Mouse (Mus musculus) embryonic facial prominence, embryonic 14.5 days (tissue): ENCODE data around the gene Lilrb4a. TPM values are rescaled to one million over a fixed set of nuclear protein-coding genes. Genes with fewer than 3 reads are reported as not detected.
"Not testable (repeated sequence)": the region's sequence is repeated elsewhere in the genome, so short reads cannot be mapped to it uniquely, and the experiment has no call there.

ENCODE experiments used
- ATAC-seq: fragments of 200-750 bp; cut with Nextera tagmentation; 2 replicates; pipeline ENCODE4 v1.8.0; 2017; ENCODE audit warnings: low read depth, moderate number of reproducible peaks, moderate TSS enrichment
- DNase-seq: peaks from one replicate; pipeline ENCODE4 v3.0.0-alpha.2; 2015; ENCODE audit warnings: low spot score
- H3K27ac ChIP-seq: fragments of 300-500 bp; sonication (generic); replicated peaks from 2 replicates; pipeline ENCODE4 v1.5.1; 2014; ENCODE audit warnings: low read depth, mild to moderate bottlenecking, low read length, moderate library complexity
- H3K27me3 ChIP-seq: fragments of 300-500 bp; sonication (generic); replicated peaks from 2 replicates; pipeline ENCODE4 v1.6.1; 2014; ENCODE audit warnings: low read length; ENCODE audit not compliant: control insufficient read depth, insufficient read depth
- H3K36me3 ChIP-seq: fragments of 300-500 bp; sonication (generic); 2 replicates; pipeline ENCODE4 v1.6.1; 2014; ENCODE audit warnings: low read length, mixed read lengths; ENCODE audit not compliant: control insufficient read depth, insufficient read depth
- H3K4me1 ChIP-seq: fragments of 300-500 bp; sonication (generic); 2 replicates; pipeline ENCODE4 v1.6.1; 2014; ENCODE audit warnings: antibody characterized with exemption, low read length; ENCODE audit not compliant: control insufficient read depth, insufficient read depth
- H3K4me2 ChIP-seq: fragments of 300-500 bp; sonication (generic); 2 replicates; pipeline ENCODE4 v1.6.1; 2014; ENCODE audit warnings: low read depth, mild to moderate bottlenecking, low read length, moderate library complexity, mixed read lengths
- H3K4me3 ChIP-seq: fragments of 300-500 bp; sonication (generic); 2 replicates; pipeline ENCODE4 v1.5.1; 2014; ENCODE audit warnings: low read depth, mild to moderate bottlenecking, low read length
- H3K9ac ChIP-seq: fragments of 300-500 bp; sonication (generic); 2 replicates; pipeline ENCODE4 v1.6.1; 2014; ENCODE audit warnings: low read depth, mild to moderate bottlenecking, low read length, moderate library complexity, mixed read lengths
- H3K9me3 ChIP-seq: fragments of 300-500 bp; sonication (generic); 2 replicates; pipeline ENCODE4 v1.6.1; 2016; ENCODE audit warnings: low read length; ENCODE audit not compliant: control insufficient read depth
- WGBS: fragments of 180-500 bp; shearing (Covaris S2); extraction: QIAGEN DNeasy Blood & Tissue Kit; methylation state at CpG from one replicate; pipeline ENCODE4 v1.1.7; 2014; 5-methylcytosine and 5-hydroxymethylcytosine counted together
- polyA plus RNA-seq: library from polyadenylated mRNA; unstranded; fragments of >200 nt; fragmentation: Nextera tagmentation; extraction: Ambion mirVana; gene quantifications from 2 replicates; pipeline ENCODE4 v1.2.1, GENCODE M21; 2014

The Lilrb4a gene
- 5.1 and 5.6 TPM in 2 replicates for polyA plus RNA-seq

GRCm38 (mm10) chr10:51490691-51491090 is at the start of gene Lilrb4a:
TSS of gene Lilrb4a (plus strand) at chr10:51490956.
- H3K36me3 ChIP-seq, H3K9ac ChIP-seq, H3K4me1 ChIP-seq, H3K27ac ChIP-seq, H3K4me2 ChIP-seq, DNase-seq, H3K27me3 ChIP-seq, H3K4me3 ChIP-seq, H3K9me3 ChIP-seq, ATAC-seq: not testable (repeated sequence)
- no CpG with 5 or more reads among the region's 2 CpGs for WGBS

GRCm38 (mm10) chr10:51451610-51452009 is 39.1 kb upstream of the Lilrb4a start:
- H3K9ac ChIP-seq = no peak overlapping the region
- no peaks in the 10 kb centered on the region for H3K9me3 ChIP-seq
- H3K27me3 ChIP-seq = no peaks in the 10 kb centered on the region
- H3K4me1 ChIP-seq = no peaks in the 10 kb centered on the region
- H3K27ac ChIP-seq = no peak overlapping the region
- ATAC-seq (no peak), DNase-seq (no peak)
- H3K4me2 ChIP-seq = no peak overlapping the region
- WGBS = 67% methylated on average over 4 of the region's 4 CpGs
- H3K36me3 ChIP-seq = no peaks in the 10 kb centered on the region
- H3K4me3 ChIP-seq = no peak overlapping the region

GRCm38 (mm10) chr10:51453616-51454298 is 37.0 kb upstream of the Lilrb4a start:
- Histone ChIP-seq H3K4me2 (no peak overlapping the region), H3K4me3 (no peak overlapping the region), H3K9ac (no peak overlapping the region), H3K36me3 (no peaks in the 10 kb centered on the region), H3K27ac (no peak overlapping the region), H3K4me1 (no peaks in the 10 kb centered on the region), H3K27me3 (no peaks in the 10 kb centered on the region), H3K9me3 (no peaks in the 10 kb centered on the region)
- 67% methylated on average over 1 of the region's 1 CpGs for WGBS
- no peak for DNase-seq
- no peak for ATAC-seq

GRCm38 (mm10) chr10:51454365-51454764 is 36.4 kb upstream of the Lilrb4a start:
- ATAC-seq = no peak
- no peaks in the 10 kb centered on the region for H3K27me3 ChIP-seq
- no peak overlapping the region for H3K4me3 ChIP-seq
- no peak for DNase-seq
- H3K9me3 ChIP-seq = no peaks in the 10 kb centered on the region
- H3K27ac ChIP-seq = no peak overlapping the region
- WGBS = 65% methylated on average over 1 of the region's 1 CpGs
- H3K36me3 ChIP-seq = no peaks in the 10 kb centered on the region
- no peaks in the 10 kb centered on the region for H3K4me1 ChIP-seq
- no peak overlapping the region for H3K9ac ChIP-seq
- H3K4me2 ChIP-seq = no peak overlapping the region

GRCm38 (mm10) chr10:51455762-51456161 is 35.0 kb upstream of the Lilrb4a start:
- no peak overlapping the region for H3K4me3 ChIP-seq
- no peak overlapping the region for H3K9ac ChIP-seq
- H3K9me3 ChIP-seq = no peaks in the 10 kb centered on the region
- H3K27me3 ChIP-seq = no peaks in the 10 kb centered on the region
- WGBS = 65% methylated on average over 1 of the region's 1 CpGs
- ATAC-seq = no peak
- DNase-seq = no peak
- H3K27ac ChIP-seq = no peak overlapping the region
- no peaks in the 10 kb centered on the region for H3K4me1 ChIP-seq
- H3K4me2 ChIP-seq = no peak overlapping the region
- H3K36me3 ChIP-seq = no peaks in the 10 kb centered on the region

GRCm38 (mm10) chr10:51456369-51456768 is 34.4 kb upstream of the Lilrb4a start:
- H3K4me1 ChIP-seq = no peaks in the 10 kb centered on the region
- no peaks in the 10 kb centered on the region for H3K36me3 ChIP-seq
- DNase-seq = no peak
- ATAC-seq = no peak
- H3K27me3 ChIP-seq = no peaks in the 10 kb centered on the region
- 71% methylated on average over 4 of the region's 4 CpGs for whole genome bisulfite sequencing
- no peaks in the 10 kb centered on the region for H3K9me3 ChIP-seq
- H3K4me2 ChIP-seq = no peak overlapping the region
- no peak overlapping the region for H3K27ac ChIP-seq
- no peak overlapping the region for H3K4me3 ChIP-seq
- no peak overlapping the region for H3K9ac ChIP-seq

GRCm38 (mm10) chr10:51463800-51464199 is 27.0 kb upstream of the Lilrb4a start:
- H3K4me3 ChIP-seq, H3K4me2 ChIP-seq, H3K9me3 ChIP-seq, DNase-seq, H3K4me1 ChIP-seq, ATAC-seq, H3K27ac ChIP-seq, H3K36me3 ChIP-seq, H3K9ac ChIP-seq, H3K27me3 ChIP-seq: not testable (repeated sequence)
- 38% methylated on average over 4 of the region's 4 CpGs for WGBS

- H3K9me3 ChIP-seq, H3K4me1 ChIP-seq, DNase-seq, ATAC-seq, H3K4me2 ChIP-seq, H3K27ac ChIP-seq, H3K9ac ChIP-seq, H3K4me3 ChIP-seq, H3K27me3 ChIP-seq, H3K36me3 ChIP-seq: not testable (repeated sequence)
- WGBS = 78% methylated on average over 1 of the region's 3 CpGs
Measured at GRCm38 (mm10) chr10:51480397-51480796, 10.4 kb upstream of the Lilrb4a start, which contains the start of the genes Gm49339 and Lilr4b. TSS of gene Gm49339 (plus strand) at chr10:51480612. TSS of gene Lilr4b (plus strand) at chr10:51480632.

- Histone ChIP-seq H3K9me3 (no peaks in the 10 kb centered on the region), H3K27me3 (no peaks in the 10 kb centered on the region), H3K27ac (no peak overlapping the region), H3K4me2 (no peak overlapping the region), H3K9ac (no peak overlapping the region), H3K4me3 (no peak overlapping the region), H3K4me1 (no peaks in the 10 kb centered on the region), H3K36me3 (no peaks in the 10 kb centered on the region)
- DNase-seq (no peak), ATAC-seq (no peak)
Measured at GRCm38 (mm10) chr10:51520021-51520420, 29.3 kb downstream of the Lilrb4a start.
